Mouse (Mus musculus): ENCODE results near the gene Spata25. TPM values are rescaled to one million over a fixed set of nuclear protein-coding genes. Genes with fewer than 3 reads are reported as not detected.

Spata25 gene
- total RNA-seq, 1 experiment from 2014 or later: not detected

DNA sequence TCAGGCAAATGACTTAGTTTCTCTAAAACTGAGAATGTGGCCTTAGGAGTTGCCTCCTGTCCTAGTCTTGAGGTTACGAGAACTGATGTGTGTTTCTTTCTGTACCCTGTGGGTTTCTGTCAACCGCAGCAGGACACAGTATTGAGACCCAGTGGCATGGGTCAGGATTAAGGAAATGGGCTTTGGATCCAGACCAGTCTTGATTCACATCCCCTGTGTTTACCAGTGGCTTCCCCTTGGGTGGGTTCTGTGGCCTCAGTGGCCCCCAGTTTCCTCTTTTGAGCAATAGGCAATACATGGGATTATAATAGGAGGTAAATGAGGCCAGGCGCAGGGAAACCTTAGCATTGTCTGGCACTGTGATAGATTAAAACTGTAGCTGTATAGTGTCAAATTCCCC lies 41.3 kb downstream of the Spata25 start:
- no peak for ATAC-seq (ENCODE audit: extremely low read depth, insufficient number of reproducible peaks, low FRiP score, poor library complexity, severe bottlenecking)

DNA sequence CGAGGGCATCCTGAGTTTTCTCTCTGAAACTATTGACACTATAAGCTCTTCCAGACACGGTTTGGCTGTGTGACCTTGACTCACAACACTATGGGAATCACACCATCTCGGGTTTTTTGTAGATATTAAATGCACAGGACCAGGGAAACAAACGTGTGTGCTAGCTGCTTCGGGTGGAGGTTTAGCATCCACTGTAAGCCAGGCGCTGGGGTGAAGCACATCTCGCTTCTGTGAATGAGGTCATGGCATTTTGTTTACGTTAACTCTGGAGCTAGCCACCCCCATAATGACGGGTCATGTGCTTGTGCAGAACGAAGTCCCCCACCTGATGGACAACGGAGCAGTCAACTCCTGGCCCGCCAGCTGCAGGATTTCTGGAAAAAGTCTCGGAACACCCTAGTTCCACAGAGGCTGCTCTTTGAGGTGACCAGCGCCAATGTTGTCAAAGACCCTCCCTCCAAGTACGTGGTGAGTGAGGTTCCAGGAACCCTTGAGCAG lies 41.9 kb downstream of the Spata25 start:
- ATAC-seq (ENCODE audit: extremely low read depth, insufficient number of reproducible peaks, low FRiP score, poor library complexity, severe bottlenecking): no peak

DNA sequence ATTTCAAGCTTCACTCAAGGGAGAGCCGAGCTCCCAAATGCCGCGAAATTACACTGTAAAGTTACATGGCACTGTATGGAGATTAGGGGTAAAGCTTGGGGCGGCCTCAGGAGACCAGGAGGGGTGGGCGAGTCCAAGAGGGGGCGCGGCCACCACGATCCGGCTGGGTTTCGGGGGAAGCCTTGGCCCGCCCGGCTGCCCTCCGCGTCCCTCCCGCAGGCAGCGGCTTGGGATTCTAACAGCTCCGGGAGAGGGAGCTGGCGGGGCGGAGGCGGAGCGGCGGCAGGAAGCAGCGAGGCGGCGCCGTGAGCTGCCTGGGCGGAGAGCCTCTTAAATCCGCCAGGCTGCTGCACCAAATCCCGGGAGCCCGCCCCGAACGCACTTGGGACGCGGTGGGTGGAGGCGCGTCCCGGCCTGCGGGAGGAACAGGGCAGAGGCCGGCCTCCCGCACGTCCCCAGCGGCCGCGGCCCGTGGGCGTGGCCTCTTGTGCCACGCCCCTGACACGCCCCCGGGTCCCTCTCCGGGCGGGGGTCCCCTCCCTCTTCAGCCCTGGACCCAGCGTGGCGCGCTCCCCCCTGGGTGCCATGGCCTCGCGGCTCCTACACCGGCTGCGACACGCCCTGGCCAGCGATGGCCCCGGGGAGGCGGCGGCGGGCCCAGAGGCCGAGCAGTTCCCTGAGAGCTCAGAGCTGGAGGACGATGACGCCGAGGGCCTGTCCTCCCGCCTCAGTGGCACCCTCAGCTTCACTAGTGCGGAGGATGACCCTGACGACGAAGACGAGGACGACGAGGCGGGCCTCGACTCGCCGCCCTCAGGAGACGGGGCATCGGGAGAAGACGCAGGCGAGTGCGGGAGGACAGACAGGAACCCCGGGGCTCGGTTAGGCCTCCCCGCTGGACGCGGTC lies 42.6 kb downstream of the Spata25 start, which contains the start of gene Snx21:
Snx21 (plus strand) TSS at position 343 of the 907 bp plus-strand sequence.
- peak; percentile 47 for ATAC-seq (ENCODE audit: extremely low read depth, insufficient number of reproducible peaks, low FRiP score, poor library complexity, severe bottlenecking)

DNA sequence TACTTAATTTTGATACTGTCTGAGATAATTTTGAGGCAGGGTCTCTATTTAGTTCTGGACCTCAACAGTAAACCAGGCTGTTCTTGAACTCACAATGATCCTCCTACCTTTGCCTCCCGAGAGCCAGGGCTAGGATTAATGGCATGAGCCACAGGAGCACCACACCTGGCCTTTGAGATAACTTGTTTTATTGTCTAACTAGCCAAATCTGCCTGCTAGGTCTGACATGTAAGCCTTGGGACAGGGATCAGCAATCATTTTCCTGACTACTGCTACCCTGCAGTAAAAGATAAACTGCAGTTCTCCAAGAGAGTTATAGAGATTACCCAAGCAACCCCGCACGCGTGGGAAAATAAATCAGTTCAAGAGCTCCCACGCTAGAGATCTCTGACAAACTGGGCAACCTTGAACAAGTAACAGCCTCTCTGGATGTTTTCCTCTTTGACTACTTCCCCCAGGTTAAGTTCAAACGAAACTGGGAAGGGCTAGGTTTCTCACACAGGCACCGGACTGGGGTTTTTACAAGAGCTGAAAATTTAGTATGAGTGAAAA lies 43.4 kb downstream of the Spata25 start:
- ATAC-seq (ENCODE audit: extremely low read depth, insufficient number of reproducible peaks, low FRiP score, poor library complexity, severe bottlenecking): no peak

DNA sequence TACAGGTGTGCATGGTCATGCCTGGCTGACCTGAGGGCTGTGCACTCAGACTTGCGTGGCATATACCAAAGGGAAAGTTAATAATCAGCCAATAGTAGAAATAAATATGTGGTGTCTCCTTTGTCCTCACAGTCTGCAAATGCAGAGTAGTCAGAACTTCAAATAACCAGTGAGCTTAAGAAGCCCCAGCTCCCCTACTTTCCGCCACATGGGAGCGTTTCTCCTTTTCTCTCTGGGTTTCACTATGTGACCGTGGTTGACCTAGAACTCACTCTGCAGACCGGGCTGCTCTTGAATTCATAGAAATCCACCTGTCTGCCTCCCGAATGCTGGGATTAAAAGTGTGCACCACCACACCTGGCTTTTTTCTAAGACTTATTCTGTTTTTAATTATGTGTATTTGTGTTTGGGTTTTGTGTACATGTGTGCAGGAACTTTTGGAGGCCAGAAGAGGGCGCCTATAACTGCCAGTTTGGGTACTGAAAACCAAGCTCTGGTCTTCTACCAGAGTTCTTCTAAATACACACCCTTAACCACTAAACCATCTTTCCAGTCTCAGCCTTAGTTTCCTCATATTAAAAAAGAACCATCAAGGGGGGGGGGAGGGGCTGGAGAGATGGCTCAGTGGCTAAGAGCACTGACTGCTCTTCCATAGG lies 44.3 kb downstream of the Spata25 start:
- no peak for ATAC-seq (ENCODE audit: extremely low read depth, insufficient number of reproducible peaks, low FRiP score, poor library complexity, severe bottlenecking)

DNA sequence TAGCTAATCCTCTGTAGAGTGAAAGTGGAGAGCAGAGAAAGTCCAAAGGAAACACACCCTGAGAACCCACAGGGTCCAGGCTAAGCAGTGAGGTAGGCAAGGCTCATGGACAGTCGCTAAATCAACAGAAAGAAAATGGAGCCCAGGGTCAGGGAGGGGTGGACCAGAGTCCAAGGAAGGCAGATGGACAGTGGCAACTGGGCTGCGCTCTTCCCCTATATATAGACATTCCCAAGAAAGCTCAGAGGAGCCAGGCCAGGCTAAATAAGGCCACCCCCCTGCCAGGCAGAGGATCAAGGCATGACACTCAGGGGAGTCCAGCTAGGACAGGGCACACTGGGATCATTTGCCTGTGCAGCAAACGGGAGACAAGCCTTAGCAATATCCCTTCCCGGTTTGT lies 46.5 kb downstream of the Spata25 start:
- ATAC-seq (ENCODE audit: extremely low read depth, insufficient number of reproducible peaks, low FRiP score, poor library complexity, severe bottlenecking): no peak

DNA sequence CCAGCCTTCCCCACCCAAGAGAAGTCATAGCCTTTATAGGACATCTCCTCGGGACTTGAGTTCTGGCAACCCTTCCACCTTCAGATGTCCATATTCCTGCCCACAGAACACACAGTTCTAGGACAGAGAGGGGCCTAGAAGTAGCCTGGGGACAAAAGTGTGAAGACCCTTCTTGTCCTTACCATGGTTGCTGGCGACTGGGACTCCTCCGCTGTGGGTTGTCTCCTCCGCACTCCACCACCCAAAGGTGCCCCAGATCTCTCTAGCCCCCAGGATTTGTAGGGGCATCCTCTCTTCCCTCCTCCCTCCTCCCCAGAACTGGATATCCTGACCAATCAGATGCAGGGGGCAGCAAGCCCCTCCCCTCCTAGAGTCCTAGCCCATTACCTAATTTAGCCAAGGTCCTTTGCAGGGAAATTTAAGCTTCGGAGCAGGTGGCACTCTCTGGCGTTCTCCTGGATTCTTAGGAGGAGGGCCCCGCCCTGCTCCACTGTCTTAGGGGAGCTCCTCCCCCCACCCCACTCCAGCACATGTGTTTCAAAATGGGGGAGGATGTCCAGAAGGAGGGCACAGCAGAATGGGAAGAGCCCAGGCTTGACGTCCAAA lies 48.8 kb downstream of the Spata25 start, which contains the start of gene Tnnc2:
Tnnc2 (minus strand) TSS at position 487 of the 606 bp plus-strand sequence.
- ATAC-seq (ENCODE audit: extremely low read depth, insufficient number of reproducible peaks, low FRiP score, poor library complexity, severe bottlenecking): no peak

DNA sequence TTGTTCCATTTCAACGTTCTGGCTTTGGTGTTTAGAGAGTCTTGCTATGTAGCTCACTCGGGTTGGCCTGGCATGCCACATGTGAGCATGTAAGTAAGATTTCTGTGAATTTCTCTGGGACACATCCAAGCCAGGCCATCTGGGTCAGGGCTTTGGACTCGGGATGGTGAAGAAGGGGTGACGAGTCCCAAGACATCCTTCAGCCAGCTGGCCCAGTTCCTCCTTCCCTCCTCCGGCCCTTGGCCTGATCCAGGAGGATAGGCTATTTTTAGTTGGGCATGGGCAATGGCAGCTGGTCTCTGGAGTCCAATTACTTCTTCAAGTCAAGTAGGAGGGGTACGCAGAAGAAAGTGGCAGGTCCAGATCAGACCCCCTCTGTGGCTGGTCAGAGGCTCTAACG lies 49.5 kb downstream of the Spata25 start:
- no peak for ATAC-seq (ENCODE audit: extremely low read depth, insufficient number of reproducible peaks, low FRiP score, poor library complexity, severe bottlenecking)

DNA sequence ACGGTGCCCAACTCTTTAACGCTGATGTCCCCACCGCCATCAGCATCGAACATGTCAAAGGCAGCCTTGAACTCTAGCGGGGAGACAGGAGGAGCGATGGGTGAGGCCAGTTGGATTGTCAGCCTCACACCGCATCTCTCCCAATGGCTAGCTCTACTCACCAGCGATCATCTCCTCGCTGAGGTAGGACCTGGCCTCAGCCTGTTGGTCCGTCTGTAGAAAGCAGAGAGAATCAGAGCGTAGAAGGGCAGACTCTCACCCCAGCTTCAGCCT lies 50.4 kb downstream of the Spata25 start:
- no peak for ATAC-seq (ENCODE audit: extremely low read depth, insufficient number of reproducible peaks, low FRiP score, poor library complexity, severe bottlenecking)

DNA sequence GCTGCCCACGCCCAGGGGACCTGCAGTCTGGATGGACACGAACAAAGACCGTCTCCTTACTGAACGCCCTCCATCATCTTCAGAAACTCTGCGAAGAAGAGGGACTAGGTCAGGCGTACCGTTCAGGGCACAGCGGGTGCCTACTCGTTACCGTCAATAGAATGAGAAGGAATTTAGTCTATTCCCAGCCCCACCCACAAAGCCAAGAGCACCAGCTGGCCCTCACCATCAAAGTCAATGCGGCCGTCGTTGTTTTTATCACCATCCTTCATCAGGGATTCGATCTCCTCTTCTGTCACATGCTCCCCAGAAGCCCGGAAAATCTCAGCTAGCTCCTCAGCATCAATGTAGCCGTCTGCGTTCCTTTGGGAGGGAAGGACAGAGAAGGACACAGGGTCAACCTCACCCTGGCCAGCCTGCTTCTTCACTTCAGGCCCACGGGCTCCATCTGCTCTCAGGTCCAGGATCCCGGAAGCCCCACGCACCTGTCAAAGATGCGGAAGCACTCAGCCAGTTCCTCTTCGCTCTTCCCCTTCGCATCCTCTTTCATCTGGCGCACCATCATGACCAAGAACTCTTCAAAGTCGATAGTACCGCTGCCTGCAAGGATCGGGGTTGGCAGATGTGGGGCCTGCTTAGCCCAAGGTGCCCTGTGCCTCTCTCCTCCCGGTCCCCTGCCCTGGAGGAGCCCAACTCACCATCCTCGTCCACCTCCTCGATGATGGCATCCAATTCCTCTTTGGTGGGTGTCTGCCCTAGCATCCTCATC lies 50.9 kb downstream of the Spata25 start:
- no peak for ATAC-seq (ENCODE audit: extremely low read depth, insufficient number of reproducible peaks, low FRiP score, poor library complexity, severe bottlenecking)

DNA sequence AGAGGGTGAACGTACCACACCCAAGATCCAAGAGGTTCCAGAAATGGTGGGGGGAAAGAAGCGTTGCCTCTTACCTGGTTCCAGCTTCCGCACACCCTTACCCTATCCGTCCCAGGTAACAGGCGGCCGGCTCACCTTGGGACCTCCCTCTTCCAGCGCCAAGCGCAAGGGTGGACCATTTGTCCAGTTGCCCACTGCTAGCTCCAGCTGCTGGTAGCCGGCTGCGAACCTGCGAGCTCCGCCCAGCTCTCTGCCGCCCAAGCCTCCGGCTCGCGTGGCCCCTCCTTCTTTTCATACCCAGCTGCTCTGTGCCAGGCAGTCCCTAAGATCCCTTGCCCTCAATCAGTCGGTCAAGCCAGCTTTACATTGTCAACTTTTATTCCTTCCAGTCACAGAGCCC lies 51.5 kb downstream of the Spata25 start:
- ATAC-seq (ENCODE audit: extremely low read depth, insufficient number of reproducible peaks, low FRiP score, poor library complexity, severe bottlenecking): no peak

Other genes with a start within 250 kb of the Spata25 start
- not detected in 2 replicates for gene Wfdc6a, start 243.1 kb downstream of the Spata25 start, total RNA-seq (2017)
- not detected in 2 replicates for gene Eppin, start 234.9 kb downstream of the Spata25 start, total RNA-seq (2017)
- not detected in 2 replicates for gene Wfdc6b, start 215.0 kb downstream of the Spata25 start, total RNA-seq (2017)
- not detected in 2 replicates for gene Wfdc8, start 214.9 kb downstream of the Spata25 start, total RNA-seq (2017)
- gene Wfdc16, start 189.7 kb downstream of the Spata25 start, total RNA-seq (2017): not detected in 2 replicates
- gene Wfdc10, start 172.5 kb downstream of the Spata25 start, total RNA-seq (2017): not detected in 2 replicates
- gene Wfdc9, start 172.0 kb downstream of the Spata25 start, total RNA-seq (2017): not detected in 2 replicates
- gene Wfdc11, start 154.4 kb downstream of the Spata25 start, total RNA-seq (2017): not detected in 2 replicates
- not detected in 2 replicates for gene Wfdc13, start 143.4 kb downstream of the Spata25 start, total RNA-seq (2017)
- not detected in 2 replicates for gene Spint4, start 130.0 kb downstream of the Spata25 start, total RNA-seq (2017)
- not detected in 2 replicates for gene Spint5, start 113.2 kb downstream of the Spata25 start, total RNA-seq (2017)
- 0.58 TPM in 1 of 2 replicates, not detected in the other for gene Wfdc3, start 82.6 kb downstream of the Spata25 start, total RNA-seq (2017)
- 20.0 and 26.7 TPM in 2 replicates for gene Dnttip1, start 82.6 kb downstream of the Spata25 start, total RNA-seq (2017)
- 2.8 and 3.7 TPM in 2 replicates for gene Ube2c, start 58.6 kb downstream of the Spata25 start, total RNA-seq (2017)
- gene Tnnc2, start 48.6 kb downstream of the Spata25 start, total RNA-seq (2017): not detected in 2 replicates
- gene Snx21, start 42.7 kb downstream of the Spata25 start, total RNA-seq (2017): 1.6 and 2.6 TPM in 2 replicates
- gene Acot8, start 23.7 kb downstream of the Spata25 start, total RNA-seq (2017): 35.4 and 39.3 TPM in 2 replicates
- 3.8 and 3.9 TPM in 2 replicates for gene Zswim3, start 23.4 kb downstream of the Spata25 start, total RNA-seq (2017)
- gene Zswim1, start 5.9 kb downstream of the Spata25 start, total RNA-seq (2017): 1.8 and 2.9 TPM in 2 replicates
- 314 and 340 TPM in 2 replicates for gene Ctsa, start 4.3 kb upstream of the Spata25 start, total RNA-seq (2017)
- gene Neurl2, start 4.9 kb upstream of the Spata25 start, total RNA-seq (2017): 1.4 and 4.1 TPM in 2 replicates
- 8.0 and 11.2 TPM in 2 replicates for gene Pltp, start 29.2 kb upstream of the Spata25 start, total RNA-seq (2017)
- 59.3 and 66.9 TPM in 2 replicates for gene Pcif1, start 50.8 kb upstream of the Spata25 start, total RNA-seq (2017)
- gene Zfp335, start 83.2 kb upstream of the Spata25 start, total RNA-seq (2017): 28.2 and 30.4 TPM in 2 replicates
- gene Mmp9, start 112.2 kb upstream of the Spata25 start, total RNA-seq (2017): 611 and 622 TPM in 2 replicates
- gene Slc12a5, start 132.3 kb upstream of the Spata25 start, total RNA-seq (2017): 0.98 and 1.7 TPM in 2 replicates
- 43.1 and 51.1 TPM in 2 replicates for gene Ncoa5, start 206.3 kb upstream of the Spata25 start, total RNA-seq (2017)
- 63.9 and 81.2 TPM in 2 replicates for gene Cd40, start 227.1 kb upstream of the Spata25 start, total RNA-seq (2017)

All from neutrophil, adult 5-6 weeks (primary cell).